Mouse (Mus musculus) neural tube, embryonic 11.5 days (tissue): Measurements from ENCODE around the gene Prkch. TPM values are rescaled to one million over a fixed set of nuclear protein-coding genes. Genes with fewer than 3 reads are reported as not detected.
A peak's percentile ranks its signal among the peaks of the same experiment; 100 is the strongest.

ENCODE experiments used
- ATAC-seq: fragments of 200-750 bp; cut with Nextera tagmentation; 2 replicates; pipeline ENCODE4 v1.8.0; 2017; ENCODE audit warnings: moderate number of reproducible peaks, mild to moderate bottlenecking, moderate TSS enrichment, moderate library complexity; ENCODE audit not compliant: insufficient read depth, low FRiP score, low TSS enrichment
- DNase-seq: peaks from one replicate; pipeline ENCODE4 v3.0.0-alpha.2; 2015; ENCODE audit warnings: low spot score
- H3K27ac ChIP-seq: fragments of 300-500 bp; sonication (generic); 2 replicates; pipeline ENCODE4 v1.5.1; 2014; ENCODE audit warnings: low read depth, mild to moderate bottlenecking, low read length
- H3K27me3 ChIP-seq: fragments of 300-500 bp; sonication (generic); 2 replicates; pipeline ENCODE4 v1.6.1; 2014; ENCODE audit warnings: mild to moderate bottlenecking, low read length, mixed read lengths; ENCODE audit not compliant: control insufficient read depth, insufficient read depth
- H3K36me3 ChIP-seq: fragments of 300-500 bp; sonication (generic); 2 replicates; pipeline ENCODE4 v1.6.1; 2014; ENCODE audit warnings: mild to moderate bottlenecking, low read length, moderate library complexity, mixed read lengths; ENCODE audit not compliant: control insufficient read depth, insufficient read depth
- H3K4me1 ChIP-seq: fragments of 300-500 bp; sonication (generic); 2 replicates; pipeline ENCODE4 v1.6.1; 2014; ENCODE audit warnings: low read length, mixed read lengths; ENCODE audit not compliant: control insufficient read depth, insufficient read depth
- H3K4me2 ChIP-seq: fragments of 300-500 bp; sonication (generic); 2 replicates; pipeline ENCODE4 v1.6.1; 2014; ENCODE audit warnings: low read depth, mild to moderate bottlenecking, moderate library complexity
- H3K4me3 ChIP-seq: fragments of 300-500 bp; sonication (generic); 2 replicates; pipeline ENCODE4 v1.5.1; 2014; ENCODE audit warnings: low read depth, low read length
- H3K9ac ChIP-seq: fragments of 300-500 bp; sonication (generic); 2 replicates; pipeline ENCODE4 v1.6.1; 2014; ENCODE audit warnings: mild to moderate bottlenecking, low read length
- H3K9me3 ChIP-seq: fragments of 300-500 bp; sonication (generic); 2 replicates; pipeline ENCODE4 v1.6.1; 2016; ENCODE audit warnings: low read length; ENCODE audit not compliant: control insufficient read depth
- WGBS: fragments of 180-500 bp; shearing (Covaris S2); extraction: QIAGEN DNeasy Blood & Tissue Kit; methylation state at CpG from one replicate; pipeline ENCODE4 v1.1.7; 2014; 5-methylcytosine and 5-hydroxymethylcytosine counted together
- polyA plus RNA-seq: library from polyadenylated mRNA; unstranded; fragments of >200 nt; fragmentation: Nextera tagmentation; extraction: Ambion mirVana; gene quantifications from 2 replicates; pipeline ENCODE4 v1.2.1, GENCODE M21; 2014

Gene Prkch
- polyA plus RNA-seq, 1 experiment from 2014 or later: 11.7 TPM

DNA sequence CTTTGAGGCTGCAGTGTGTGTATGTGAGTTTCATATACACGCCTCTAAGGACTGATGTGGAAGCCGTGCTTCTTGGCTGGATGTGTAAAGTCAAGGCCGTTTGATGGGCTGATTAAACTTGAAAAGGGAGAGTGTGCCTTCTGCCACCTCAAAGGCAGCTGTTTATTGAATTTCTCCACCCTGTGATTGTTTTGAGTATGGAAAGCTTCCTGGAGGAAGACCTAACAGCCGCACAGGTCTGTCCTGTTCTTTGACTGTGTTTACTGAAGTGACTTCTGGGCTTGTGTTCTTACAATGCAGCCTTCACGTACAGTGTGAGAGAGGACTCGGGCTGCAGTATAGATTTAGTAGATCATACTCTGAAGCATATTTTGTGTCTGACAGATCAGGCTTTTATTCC lies 86.1 kb downstream of the Prkch start:
- no peaks in the 10 kb centered on the region for H3K36me3 ChIP-seq
- 82% methylated on average over 6 of the region's 6 CpGs for WGBS
- ATAC-seq (no peak), DNase-seq (no peak)
- H3K27ac ChIP-seq: no peak overlapping the region
- H3K4me1 ChIP-seq: no peaks in the 10 kb centered on the region
- no peak overlapping the region for H3K4me3 ChIP-seq
- no peaks in the 10 kb centered on the region for H3K9me3 ChIP-seq
- no peaks in the 10 kb centered on the region for H3K27me3 ChIP-seq
- no peak overlapping the region for H3K9ac ChIP-seq
- no peak overlapping the region for H3K4me2 ChIP-seq

GRCm38 (mm10) chr12:73671540-73671939 lies 86.9 kb downstream of the Prkch start:
- Histone ChIP-seq H3K4me1 (no peaks in the 10 kb centered on the region), H3K4me3 (no peak overlapping the region), H3K9ac (no peak overlapping the region), H3K36me3 (no peaks in the 10 kb centered on the region), H3K27me3 (no peaks in the 10 kb centered on the region), H3K4me2 (no peak overlapping the region), H3K27ac (no peak overlapping the region), H3K9me3 (no peaks in the 10 kb centered on the region)
- 41% methylated on average over 3 of the region's 3 CpGs for WGBS
- ATAC-seq (no peak), DNase-seq (no peak)

DNA sequence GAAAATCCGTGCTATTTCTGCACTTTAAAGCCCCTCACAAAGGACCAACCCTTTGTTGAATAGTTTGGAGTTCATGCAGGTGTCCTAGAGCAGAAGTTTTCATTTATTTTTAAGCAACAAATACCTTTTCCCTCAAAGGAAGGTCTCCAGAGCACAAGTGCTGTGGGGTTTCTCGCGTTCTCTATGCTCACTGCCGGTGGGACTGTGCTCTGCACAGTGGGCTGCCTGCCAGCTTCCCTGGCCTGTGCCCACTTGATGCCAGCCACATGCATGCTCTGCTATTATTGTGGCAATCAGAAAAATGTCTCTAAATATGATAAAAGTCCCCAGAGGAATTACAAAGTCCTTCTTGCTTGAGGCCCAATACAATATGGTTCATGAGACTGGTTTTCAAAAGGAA lies 87.4 kb downstream of the Prkch start:
- Histone ChIP-seq H3K4me1 (no peaks in the 10 kb centered on the region), H3K9me3 (no peaks in the 10 kb centered on the region), H3K27me3 (no peaks in the 10 kb centered on the region), H3K27ac (no peak overlapping the region), H3K4me2 (no peak overlapping the region), H3K4me3 (no peak overlapping the region), H3K36me3 (no peaks in the 10 kb centered on the region), H3K9ac (no peak overlapping the region)
- DNase-seq: no peak
- WGBS: 64% methylated on average over 4 of the region's 4 CpGs
- ATAC-seq: no peak

GRCm38 (mm10) chr12:73673783-73674182 lies 89.2 kb downstream of the Prkch start:
- H3K27ac ChIP-seq: no peak overlapping the region
- H3K27me3 ChIP-seq: no peaks in the 10 kb centered on the region
- ATAC-seq (no peak), DNase-seq (no peak)
- 84% methylated on average over 7 of the region's 7 CpGs for WGBS
- H3K4me3 ChIP-seq: no peak overlapping the region
- H3K9me3 ChIP-seq: no peaks in the 10 kb centered on the region
- no peak overlapping the region for H3K4me2 ChIP-seq
- no peak overlapping the region for H3K9ac ChIP-seq
- H3K36me3 ChIP-seq: no peaks in the 10 kb centered on the region
- no peaks in the 10 kb centered on the region for H3K4me1 ChIP-seq

- no peaks in the 10 kb centered on the region for H3K9me3 ChIP-seq
- H3K9ac ChIP-seq: no peak overlapping the region
- H3K27ac ChIP-seq: 0 out of 2 replicates have a peak overlapping the region, but pooled peaks have one; percentile 17
- ATAC-seq (no peak), DNase-seq (no peak)
- WGBS: 57% methylated on average over 4 of the region's 4 CpGs
- no peak overlapping the region for H3K4me3 ChIP-seq
- H3K4me1 ChIP-seq: no peaks in the 10 kb centered on the region
- H3K27me3 ChIP-seq: no peaks in the 10 kb centered on the region
- no peak overlapping the region for H3K4me2 ChIP-seq
- no peaks in the 10 kb centered on the region for H3K36me3 ChIP-seq
These were observed 90.6 kb downstream of the Prkch start for GRCm38 (mm10) chr12:73675212-73675611.

DNA sequence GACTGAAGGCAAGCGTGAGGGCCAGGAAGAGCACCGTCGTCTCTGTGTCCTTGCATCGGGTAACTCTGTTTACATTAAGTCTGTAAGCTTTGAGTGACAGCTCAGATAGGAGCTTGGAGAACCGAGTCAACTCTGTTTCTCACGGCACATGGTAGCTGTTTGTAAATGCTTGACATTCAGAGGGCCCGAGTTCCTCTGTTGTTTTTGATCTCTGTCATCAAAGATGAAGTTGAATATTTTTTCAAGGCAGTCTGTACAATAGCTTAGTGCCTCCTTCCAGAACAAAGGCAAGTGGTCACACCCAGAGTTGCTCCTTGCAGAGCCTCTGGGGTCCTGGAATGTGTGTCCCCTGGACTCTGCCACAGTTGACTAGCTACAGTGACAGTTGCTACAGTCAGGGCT lies 94.8 kb downstream of the Prkch start:
- no peak overlapping the region for H3K27ac ChIP-seq
- no peaks in the 10 kb centered on the region for H3K4me1 ChIP-seq
- ATAC-seq (no peak), DNase-seq (no peak)
- no peak overlapping the region for H3K4me3 ChIP-seq
- H3K9ac ChIP-seq: no peak overlapping the region
- 46% methylated on average over 7 of the region's 7 CpGs for WGBS
- no peaks in the 10 kb centered on the region for H3K9me3 ChIP-seq
- H3K4me2 ChIP-seq: no peak overlapping the region
- H3K27me3 ChIP-seq: no peaks in the 10 kb centered on the region
- H3K36me3 ChIP-seq: no peaks in the 10 kb centered on the region

DNA sequence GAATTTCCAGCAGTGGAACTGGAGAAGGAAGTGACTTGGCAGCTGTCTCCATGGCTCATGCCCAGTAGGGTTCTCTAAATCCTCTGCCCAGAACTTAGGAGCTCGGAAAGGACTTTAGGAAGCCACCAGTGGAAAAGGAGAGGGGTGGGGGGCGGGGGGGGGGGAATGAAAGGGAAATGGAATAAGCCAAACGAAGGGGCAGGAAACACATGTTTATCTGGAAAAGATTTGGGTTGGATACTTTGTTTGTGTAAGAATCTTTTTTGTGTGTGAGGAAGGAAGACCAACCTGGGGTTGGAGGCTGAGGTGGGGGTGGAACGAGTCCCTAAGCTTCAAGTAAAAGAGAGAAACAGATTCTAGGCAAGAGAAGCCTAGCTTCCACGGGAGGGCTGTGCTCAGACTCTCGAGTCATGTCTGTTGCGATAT lies 98.3 kb downstream of the Prkch start:
- Histone ChIP-seq H3K9ac (no peak overlapping the region), H3K27ac (no peak overlapping the region)
- no peak for ATAC-seq

DNA sequence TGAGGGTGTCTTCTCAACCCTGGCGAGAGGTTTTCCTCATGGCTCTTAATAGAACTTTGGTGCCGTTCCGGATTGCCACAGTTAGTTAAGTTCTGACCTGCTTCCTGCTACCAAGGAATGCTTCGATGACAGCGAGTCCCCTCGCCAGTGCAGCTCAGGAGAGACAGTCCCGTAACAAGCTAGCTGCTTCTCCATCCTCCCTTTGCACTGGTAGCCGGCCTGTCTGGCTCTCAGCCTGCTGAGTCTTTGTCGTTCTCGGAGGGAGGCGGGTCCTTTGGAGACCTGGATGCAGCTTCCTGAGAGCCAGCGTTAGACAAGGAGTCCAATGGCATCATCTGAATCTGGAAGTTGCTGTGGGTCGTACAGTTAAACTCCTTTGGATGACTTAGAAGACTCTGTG lies 101.3 kb downstream of the Prkch start:
- DNase-seq: no peak
- ATAC-seq: no peak
- Histone ChIP-seq H3K27me3 (no peaks in the 10 kb centered on the region), H3K4me1 (no peaks in the 10 kb centered on the region), H3K4me2 (no peak overlapping the region), H3K9ac (no peak overlapping the region), H3K9me3 (no peaks in the 10 kb centered on the region), H3K36me3 (no peaks in the 10 kb centered on the region), H3K4me3 (no peak overlapping the region), H3K27ac (no peak overlapping the region)
- WGBS: 75% methylated on average over 13 of the region's 13 CpGs

More for the DNA sequence above, 98.3 kb downstream of the Prkch start:
- no peaks in the 10 kb centered on the region for H3K27me3 ChIP-seq
- H3K4me1 ChIP-seq: no peaks in the 10 kb centered on the region
- WGBS: 65% methylated on average over 7 of the region's 7 CpGs
- no peaks in the 10 kb centered on the region for H3K9me3 ChIP-seq
- no peak overlapping the region for H3K4me3 ChIP-seq
- no peak for DNase-seq
- H3K4me2 ChIP-seq: no peak overlapping the region
- H3K36me3 ChIP-seq: no peaks in the 10 kb centered on the region

GRCm38 (mm10) chr12:73686456-73686855 lies 101.9 kb downstream of the Prkch start:
- 92% methylated on average over 5 of the region's 5 CpGs for WGBS
- no peaks in the 10 kb centered on the region for H3K4me1 ChIP-seq
- no peaks in the 10 kb centered on the region for H3K9me3 ChIP-seq
- no peak overlapping the region for H3K4me2 ChIP-seq
- no peak for DNase-seq
- no peak overlapping the region for H3K9ac ChIP-seq
- no peaks in the 10 kb centered on the region for H3K36me3 ChIP-seq
- no peaks in the 10 kb centered on the region for H3K27me3 ChIP-seq
- H3K4me3 ChIP-seq: no peak overlapping the region
- no peak for ATAC-seq
- no peak overlapping the region for H3K27ac ChIP-seq
